Mouse (Mus musculus) ovary, adult 18-20 months (tissue): ENCODE data around the gene Inpp4b.

Experiments
- DNase-seq: peaks from one replicate; pipeline ENCODE4 v3.0.0; 2022; ENCODE audit warnings: low spot score, mixed read lengths

Inpp4b gene

GRCm38 (mm10) chr8:81466776-81467175 lies 124.4 kb downstream of the Inpp4b start:
- DNase-seq, result no peak

GRCm38 (mm10) chr8:81478674-81479073 lies 136.3 kb downstream of the Inpp4b start:
- DNase-seq, result no peak

GRCm38 (mm10) chr8:81483834-81484233 lies 141.5 kb downstream of the Inpp4b start:
- DNase-seq, result no peak

GRCm38 (mm10) chr8:81485626-81486025 lies 143.3 kb downstream of the Inpp4b start:
- no peak for DNase-seq

- no peak for DNase-seq
These were observed 147.7 kb downstream of the Inpp4b start for GRCm38 (mm10) chr8:81489894-81490661.

GRCm38 (mm10) chr8:81491097-81491705 lies 148.8 kb downstream of the Inpp4b start:
- no peak for DNase-seq

- DNase-seq, result no peak
These were observed 149.4 kb downstream of the Inpp4b start for GRCm38 (mm10) chr8:81491706-81492204.

- DNase-seq, result no peak
These were observed 152.5 kb downstream of the Inpp4b start for GRCm38 (mm10) chr8:81494823-81495222.

GRCm38 (mm10) chr8:81497646-81498045 lies 155.3 kb downstream of the Inpp4b start:
- no peak for DNase-seq

- no peak for DNase-seq
These were observed 159.9 kb downstream of the Inpp4b start for GRCm38 (mm10) chr8:81502216-81502615.

GRCm38 (mm10) chr8:81502982-81503381 lies 160.6 kb downstream of the Inpp4b start:
- no peak for DNase-seq

- DNase-seq, result no peak
These were observed 170.5 kb downstream of the Inpp4b start for GRCm38 (mm10) chr8:81512826-81513225.

GRCm38 (mm10) chr8:81514425-81514824 lies 172.1 kb downstream of the Inpp4b start:
- DNase-seq, result no peak

GRCm38 (mm10) chr8:81522085-81522484 lies 179.7 kb downstream of the Inpp4b start:
- no peak for DNase-seq

GRCm38 (mm10) chr8:81524561-81524960 lies 182.2 kb downstream of the Inpp4b start:
- no peak for DNase-seq

- no peak for DNase-seq
These were observed 185.3 kb downstream of the Inpp4b start for GRCm38 (mm10) chr8:81527661-81528060.

GRCm38 (mm10) chr8:81538310-81538709 lies 196.0 kb downstream of the Inpp4b start:
- DNase-seq, result no peak

- no peak for DNase-seq
These were observed 216.2 kb downstream of the Inpp4b start for GRCm38 (mm10) chr8:81558550-81558949.

- DNase-seq, result no peak
These were observed 220.0 kb downstream of the Inpp4b start for GRCm38 (mm10) chr8:81562405-81562804.

- no peak for DNase-seq
These were observed 223.1 kb downstream of the Inpp4b start for GRCm38 (mm10) chr8:81565484-81565883.

GRCm38 (mm10) chr8:81572319-81573104 lies 230.2 kb downstream of the Inpp4b start:
- DNase-seq, result no peak

GRCm38 (mm10) chr8:81575268-81575917 lies 233.0 kb downstream of the Inpp4b start:
- no peak for DNase-seq
